Mouse (Mus musculus) hindbrain, embryonic 11.5 days (tissue): ENCODE results near the gene 6030408B16Rik. TPM values are rescaled to one million over a fixed set of nuclear protein-coding genes. Genes with fewer than 3 reads are reported as not detected.
A peak's percentile ranks its signal among the peaks of the same experiment; 100 is the strongest.

ENCODE experiments used
- ATAC-seq: fragments of 200-750 bp; cut with Nextera tagmentation; 2 replicates; pipeline ENCODE4 v1.8.0; 2017; ENCODE audit warnings: mild to moderate bottlenecking, moderate TSS enrichment, moderate library complexity; ENCODE audit not compliant: low FRiP score
- DNase-seq: peaks from one replicate; pipeline ENCODE4 v3.0.0-alpha.2; 2015; ENCODE audit warnings: low spot score
- H3K27ac ChIP-seq: fragments of 300-500 bp; sonication (generic); 2 replicates; pipeline ENCODE4 v1.5.1; 2014; ENCODE audit warnings: mild to moderate bottlenecking, low read depth, low read length
- H3K27me3 ChIP-seq: fragments of 300-500 bp; sonication (generic); 2 replicates; pipeline ENCODE4 v1.6.1; 2014; ENCODE audit warnings: mild to moderate bottlenecking, low read length, moderate library complexity, mixed read lengths; ENCODE audit not compliant: control insufficient read depth, insufficient read depth
- H3K36me3 ChIP-seq: fragments of 300-500 bp; sonication (generic); 2 replicates; pipeline ENCODE4 v1.6.1; 2014; ENCODE audit warnings: mild to moderate bottlenecking, low read length, moderate library complexity, mixed read lengths; ENCODE audit not compliant: control insufficient read depth, insufficient read depth
- H3K4me1 ChIP-seq: fragments of 300-500 bp; sonication (generic); replicated peaks from 2 replicates; pipeline ENCODE4 v1.6.1; 2014; ENCODE audit warnings: low read length, mixed read lengths; ENCODE audit not compliant: control insufficient read depth, insufficient read depth
- H3K4me2 ChIP-seq: fragments of 300-500 bp; sonication (generic); replicated peaks from 2 replicates; pipeline ENCODE4 v1.6.1; 2014; ENCODE audit warnings: mild to moderate bottlenecking, low read depth, low read length
- H3K4me3 ChIP-seq: fragments of 300-500 bp; sonication (generic); 2 replicates; pipeline ENCODE4 v1.5.1; 2014; ENCODE audit warnings: low read depth, low read length
- H3K9ac ChIP-seq: fragments of 300-500 bp; sonication (generic); 2 replicates; pipeline ENCODE4 v1.6.1; 2014; ENCODE audit warnings: low read depth, low read length
- H3K9me3 ChIP-seq: fragments of 300-500 bp; sonication (generic); 2 replicates; pipeline ENCODE4 v1.6.1; 2016; ENCODE audit warnings: low read length; ENCODE audit not compliant: control insufficient read depth
- WGBS: fragments of 180-500 bp; shearing (Covaris S2); extraction: QIAGEN DNeasy Blood & Tissue Kit; methylation state at CpG from one replicate; pipeline ENCODE4 v1.1.7; 2014; 5-methylcytosine and 5-hydroxymethylcytosine counted together
- polyA plus RNA-seq: library from polyadenylated mRNA; unstranded; fragments of >200 nt; fragmentation: Nextera tagmentation; extraction: Ambion mirVana; gene quantifications from 2 replicates; pipeline ENCODE4 v1.2.1, GENCODE M21; 2014

6030408B16Rik gene
- polyA plus RNA-seq, 1 experiment from 2014 or later, result 0.25 TPM

GRCm38 (mm10) chr15:101315378-101315777, 22.4 kb downstream of the 6030408B16Rik start:
- WGBS, result 80% methylated on average over 4 of the region's 4 CpGs
- ATAC-seq, result peak; percentile 25; the same call in 1 of the 2 replicates

GRCm38 (mm10) chr15:101315832-101316231, 22.8 kb downstream of the 6030408B16Rik start:
- DNase-seq (peak; percentile 92), ATAC-seq (peak; percentile 83)
- Histone ChIP-seq H3K27ac (no peak overlapping the region), H3K36me3 (no peaks in the 10 kb centered on the region), H3K27me3 (no peaks in the 10 kb centered on the region), H3K9ac (no peak overlapping the region), H3K4me3 (no peak overlapping the region), H3K4me1 (0 out of 2 replicates have a peak, but pooled peaks cover 2% of the 10 kb centered on the region), H3K9me3 (no peaks in the 10 kb centered on the region), H3K4me2 (peak overlapping the region; percentile 11; the same call in 1 of the 2 replicates)
- 5% methylated on average over 11 of the region's 11 CpGs for WGBS

More at GRCm38 (mm10) chr15:101315378-101315777, 22.4 kb downstream of the 6030408B16Rik start:
- Histone ChIP-seq H3K4me3 (no peak overlapping the region), H3K9me3 (no peaks in the 10 kb centered on the region), H3K27ac (no peak overlapping the region), H3K4me2 (no peak overlapping the region), H3K27me3 (no peaks in the 10 kb centered on the region), H3K36me3 (no peaks in the 10 kb centered on the region), H3K9ac (no peak overlapping the region), H3K4me1 (0 out of 2 replicates have a peak, but pooled peaks cover 2% of the 10 kb centered on the region)
- DNase-seq, result no peak

DNA sequence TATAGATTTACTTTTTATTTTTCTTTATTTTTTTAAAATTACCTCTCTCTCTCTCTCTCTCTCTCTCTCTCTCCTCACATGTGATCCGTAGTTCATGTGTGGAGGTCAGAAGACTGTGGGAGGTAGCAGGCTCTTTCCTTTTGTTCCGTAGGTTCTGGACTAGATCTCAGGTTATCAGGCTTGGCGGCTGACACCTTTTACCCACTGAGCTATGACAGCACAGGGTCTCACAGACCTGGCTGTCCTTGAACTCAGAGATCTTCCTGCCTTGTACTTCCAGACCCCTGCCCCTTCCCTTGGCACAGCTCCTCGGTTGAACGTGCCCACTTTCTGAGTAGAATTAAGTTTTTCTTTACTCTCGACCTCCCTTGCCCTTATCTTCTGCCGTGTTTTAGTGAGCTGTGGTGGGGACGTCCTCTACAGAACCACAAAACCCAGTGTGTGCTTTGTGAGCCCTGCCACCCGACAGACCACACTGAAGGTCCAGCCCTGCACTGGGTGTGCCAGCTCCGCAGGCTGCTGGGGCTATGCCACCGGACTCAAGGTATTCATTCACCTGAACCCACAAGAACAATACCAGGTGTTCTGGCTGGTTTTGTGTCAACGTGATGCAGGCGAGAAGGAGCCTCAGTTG, 23.4 kb downstream of the 6030408B16Rik start:
- 0 out of 2 replicates have a peak, but pooled peaks have one; percentile 38 for ATAC-seq
- Histone ChIP-seq H3K27me3 (no peaks in the 10 kb centered on the region), H3K9ac (no peak overlapping the region), H3K4me3 (no peak overlapping the region), H3K4me1 (0 out of 2 replicates have a peak, but pooled peaks cover 2% of the 10 kb centered on the region), H3K4me2 (no peak overlapping the region), H3K9me3 (no peaks in the 10 kb centered on the region), H3K27ac (no peak overlapping the region), H3K36me3 (no peaks in the 10 kb centered on the region)
- DNase-seq, result no peak
- WGBS, result 74% methylated on average over 13 of the region's 13 CpGs

DNA sequence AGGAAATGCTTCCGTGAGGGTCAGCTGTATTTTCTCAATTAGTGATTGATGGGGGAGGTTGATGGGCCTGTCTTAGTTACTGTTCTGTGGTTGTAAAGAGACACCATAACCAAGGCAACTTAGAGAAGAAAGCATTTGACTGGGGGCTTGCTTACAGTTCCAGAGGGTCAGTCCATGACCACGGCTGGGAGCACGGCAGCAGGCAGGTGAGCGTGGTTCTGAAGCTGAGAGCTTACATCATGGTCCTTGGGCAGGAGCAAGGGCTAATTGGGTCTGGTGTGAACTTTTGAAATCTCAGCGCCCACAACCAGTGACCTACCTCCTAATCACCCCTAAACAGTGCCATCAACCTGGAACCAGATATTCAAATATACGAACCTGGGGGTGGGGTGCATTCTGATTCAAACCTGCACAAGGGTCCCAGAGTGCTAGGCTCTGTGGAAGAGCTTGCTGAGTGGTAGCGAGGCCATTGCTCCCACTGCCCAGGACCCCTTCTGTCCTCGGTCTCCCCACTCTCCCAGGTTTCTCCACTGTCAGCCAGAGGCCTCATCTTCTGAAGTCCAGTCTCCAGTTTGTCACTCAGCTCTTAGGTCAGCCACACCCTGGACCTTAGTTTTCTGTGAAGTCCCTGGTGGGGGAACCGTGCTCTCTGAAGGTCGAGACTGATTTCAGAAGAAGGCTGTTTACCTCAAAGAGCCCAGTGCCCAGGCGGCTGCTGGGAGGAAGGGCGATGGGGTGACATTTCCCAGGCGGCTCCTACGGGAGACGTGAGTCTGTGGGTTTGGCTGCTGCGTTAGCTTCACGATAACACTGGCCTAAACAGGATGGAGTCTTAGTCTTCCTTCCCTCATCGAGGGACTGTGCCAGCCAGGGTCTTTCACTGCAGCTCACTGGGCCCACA, 24.2 kb downstream of the 6030408B16Rik start:
- DNase-seq (no peak), ATAC-seq (no peak)
- Histone ChIP-seq H3K4me2 (no peak overlapping the region), H3K27me3 (no peaks in the 10 kb centered on the region), H3K4me3 (no peak overlapping the region), H3K9ac (no peak overlapping the region), H3K36me3 (no peaks in the 10 kb centered on the region), H3K4me1 (0 out of 2 replicates have a peak, but pooled peaks cover 2% of the 10 kb centered on the region), H3K9me3 (no peaks in the 10 kb centered on the region), H3K27ac (no peak overlapping the region)
- 76% methylated on average over 18 of the region's 18 CpGs for WGBS

DNA sequence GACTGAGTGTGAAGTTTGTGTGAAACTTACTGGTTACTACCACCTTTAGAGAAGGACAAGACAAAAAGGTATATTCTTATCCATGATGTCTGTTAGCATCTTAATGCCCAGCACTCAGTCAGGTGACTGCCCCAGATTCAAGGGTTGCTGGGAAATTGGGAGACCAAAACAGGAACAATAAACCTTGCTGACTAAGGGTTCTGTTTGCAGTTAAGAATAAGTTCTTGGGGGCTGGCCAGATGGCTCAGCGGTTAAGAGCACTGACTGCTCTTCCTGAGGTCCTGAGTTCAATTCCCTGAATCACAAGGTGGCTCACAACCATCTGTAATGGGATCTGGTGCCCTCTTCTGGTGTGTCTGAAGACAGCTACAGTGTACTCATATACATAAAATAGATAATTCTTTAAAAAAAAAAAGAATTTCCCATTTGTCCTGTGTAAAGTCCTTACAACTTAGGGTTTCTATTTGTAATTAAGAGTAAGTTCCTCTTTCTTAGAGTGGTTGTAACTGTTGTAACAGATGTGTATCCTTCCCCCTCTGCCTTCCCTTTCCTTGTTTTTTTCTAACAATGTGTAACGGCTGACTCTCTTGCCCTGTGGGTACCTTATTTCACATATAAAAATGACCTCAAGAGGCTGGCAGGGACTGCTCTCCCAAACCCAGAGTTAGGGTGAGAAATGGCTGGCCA, 24.9 kb downstream of the 6030408B16Rik start:
- no peak overlapping the region for H3K27ac ChIP-seq
- 79% methylated on average over 2 of the region's 2 CpGs for WGBS

GRCm38 (mm10) chr15:101318889-101319765, 26.1 kb downstream of the 6030408B16Rik start:
- Histone ChIP-seq H3K36me3 (no peaks in the 10 kb centered on the region), H3K9ac (no peak overlapping the region), H3K4me1 (0 out of 2 replicates have a peak, but pooled peaks cover 2% of the 10 kb centered on the region), H3K27ac (no peak overlapping the region), H3K9me3 (no peaks in the 10 kb centered on the region), H3K4me2 (no peak overlapping the region), H3K4me3 (no peak overlapping the region), H3K27me3 (no peaks in the 10 kb centered on the region)
- ATAC-seq (no peak), DNase-seq (no peak)
- 62% methylated on average over 14 of the region's 14 CpGs for WGBS

More for the DNA sequence above, 24.9 kb downstream of the 6030408B16Rik start:
- Histone ChIP-seq H3K9ac (no peak overlapping the region), H3K36me3 (no peaks in the 10 kb centered on the region), H3K4me2 (no peak overlapping the region), H3K27me3 (no peaks in the 10 kb centered on the region), H3K4me1 (0 out of 2 replicates have a peak, but pooled peaks cover 2% of the 10 kb centered on the region), H3K4me3 (no peak overlapping the region), H3K9me3 (no peaks in the 10 kb centered on the region)
- ATAC-seq, result no peak
- no peak for DNase-seq

DNA sequence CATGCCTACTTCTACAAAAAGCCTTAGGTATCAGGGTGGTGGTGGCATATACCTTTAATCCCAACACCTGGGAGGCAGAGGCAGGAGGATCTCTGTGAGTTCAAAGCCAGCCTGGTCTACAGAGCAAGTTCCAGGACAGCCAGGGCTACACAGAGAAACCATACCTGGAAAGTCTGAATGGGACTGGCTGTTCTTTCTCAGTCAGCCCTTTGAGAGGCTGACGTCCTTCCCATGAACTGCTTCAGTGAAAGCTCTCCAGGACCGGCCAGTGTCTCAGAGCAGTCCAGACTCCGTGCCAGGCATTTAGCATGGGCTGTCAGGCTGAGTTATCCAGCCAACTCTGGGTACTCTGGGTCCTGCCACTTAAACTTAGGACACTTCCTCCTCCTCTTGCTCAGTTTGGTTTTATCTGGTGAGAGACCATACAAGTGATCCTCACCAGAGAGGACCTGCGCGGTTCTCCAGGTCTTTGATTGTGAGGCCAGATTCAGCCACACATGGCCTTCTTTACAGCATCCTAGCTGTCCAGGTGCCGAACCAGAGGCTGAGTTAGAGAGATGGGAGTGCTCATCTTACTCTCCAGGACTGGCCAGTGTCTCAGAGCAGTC, 27.1 kb downstream of the 6030408B16Rik start:
- DNase-seq, result no peak
- no peak overlapping the region for H3K9ac ChIP-seq
- 90% methylated on average over 6 of the region's 6 CpGs for WGBS

More for the DNA sequence above, 27.1 kb downstream of the 6030408B16Rik start:
- Histone ChIP-seq H3K4me2 (no peak overlapping the region), H3K4me3 (no peak overlapping the region), H3K36me3 (no peaks in the 10 kb centered on the region), H3K27me3 (no peaks in the 10 kb centered on the region), H3K4me1 (0 out of 2 replicates have a peak, but pooled peaks cover 2% of the 10 kb centered on the region), H3K27ac (no peak overlapping the region), H3K9me3 (no peaks in the 10 kb centered on the region)
- no peak for ATAC-seq
